ENCODE assay signal across 21 mouse cellular contexts in the genomic region with DNA sequence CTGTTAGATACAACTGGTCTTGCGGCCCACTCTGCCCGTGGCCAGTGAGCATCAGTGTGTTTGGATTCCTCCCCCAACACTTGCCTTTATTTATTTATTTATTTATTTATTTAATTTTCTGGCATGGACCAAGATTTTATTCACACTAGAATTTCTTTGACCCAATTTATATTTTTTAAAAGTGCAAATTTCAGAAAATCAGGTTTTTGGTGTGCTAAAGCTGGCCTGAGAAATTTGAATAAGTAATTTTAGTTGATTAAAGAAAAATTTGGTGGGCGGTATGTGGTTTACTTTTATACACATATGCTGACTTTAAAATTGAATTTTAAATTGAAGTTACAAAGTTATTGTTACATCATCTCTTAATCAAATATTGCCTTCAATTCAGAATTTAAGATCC.
DNase-seq lines count a peak whose midpoint lies in the region; ATAC-seq and TF ChIP-seq lines count a peak whose summit lies in the region.
"Had no signal": no experiment of that assay in that cellular context is flagged by ENCODE, and none has a peak within 500 bp of the region (broad histone marks: within the 10 kb centered on the region; RNA-seq: fewer than 3 reads in every experiment).

No protein-coding gene starts in this region.

- no peak for TF ChIP-seq CTCF in stomach, postnatal 0 days (IDR thresholded peaks at IDR 0.05; ENCODE audit: low read depth)
- no peak for TF ChIP-seq CTCF in hindbrain, postnatal 0 days (IDR thresholded peaks at IDR 0.05; ENCODE audit: low read depth)

- H3K4me1 ChIP-seq in heart, embryonic 12.5 days (replicated peaks): peaks cover 65% of the 10 kb centered on the region
- H3K4me1 ChIP-seq in stomach, embryonic 14.5 days (ENCODE audit: control insufficient read depth, insufficient read depth, low read length): peaks cover 41% of the 10 kb centered on the region
- peaks cover 14% of the 10 kb centered on the region for H3K4me1 ChIP-seq in stomach, postnatal 0 days (replicated peaks; ENCODE audit: control insufficient read depth, insufficient read depth)
- H3K4me1 ChIP-seq in liver, embryonic 15.5 days (replicated peaks): peaks cover 89% of the 10 kb centered on the region
- H3K4me1 ChIP-seq in hindbrain, postnatal 0 days (ENCODE audit: insufficient read depth, low read length): peaks cover 17% of the 10 kb centered on the region

- H3K36me3 ChIP-seq in heart, embryonic 12.5 days: peaks cover 4% of the 10 kb centered on the region
- no peaks in the 10 kb centered on the region for H3K36me3 ChIP-seq in stomach, embryonic 14.5 days (ENCODE audit: control insufficient read depth, insufficient read depth, low read length)
- H3K36me3 ChIP-seq in stomach, postnatal 0 days (ENCODE audit: control insufficient read depth, insufficient read depth, low read length): no peaks in the 10 kb centered on the region
- 0 out of 2 replicates have a peak, but pooled peaks cover 4% of the 10 kb centered on the region for H3K36me3 ChIP-seq in liver, embryonic 15.5 days (replicated peaks)
- no peaks in the 10 kb centered on the region for H3K36me3 ChIP-seq in hindbrain, postnatal 0 days (ENCODE audit: insufficient read depth, low read length)
- H3K36me3 ChIP-seq: forebrain, embryonic 12.5 days; limb, embryonic 13.5 days; midbrain, embryonic 15.5 days had no signal

- no peak for TF ChIP-seq EP300 in stomach, postnatal 0 days (optimal IDR thresholded peaks at IDR 0.05)

- DNase-seq in heart, adult 11 months: no peak
- no peak for DNase-seq in stomach, postnatal 0 days (ENCODE audit: low spot score)
- DNase-seq in hindbrain, postnatal 0 days (ENCODE audit: low spot score): no peak
- DNase-seq in cerebellum, adult 9-10 months: no peak
- DNase-seq: adrenal gland, adult 8-10 months; cerebellum, postnatal 10 days; gastrocnemius, postnatal 36 days; kidney, adult 18-20 months; right cerebral cortex, postnatal 14 days; thymus, postnatal 14 days had no signal

- no peak for ATAC-seq in heart, embryonic 12.5 days (ENCODE audit: insufficient number of reproducible peaks, low FRiP score)
- ATAC-seq in stomach, embryonic 14.5 days (ENCODE audit: insufficient number of reproducible peaks, insufficient read depth, low FRiP score, low read depth): no peak
- ATAC-seq in stomach, postnatal 0 days (ENCODE audit: low FRiP score, low TSS enrichment): no peak
- ATAC-seq in liver, embryonic 15.5 days (ENCODE audit: insufficient read depth): no peak
- no peak for ATAC-seq in hindbrain, postnatal 0 days
- ATAC-seq: hindbrain, embryonic 16.5 days; midbrain, embryonic 15.5 days; Patski had no signal

- 76% methylated on average over 3 of the region's 3 CpGs for WGBS in heart, embryonic 12.5 days
- WGBS in stomach, embryonic 14.5 days: 78% methylated on average over 3 of the region's 3 CpGs
- WGBS in stomach, postnatal 0 days: 86% methylated on average over 3 of the region's 3 CpGs
- 19% methylated on average over 3 of the region's 3 CpGs for WGBS in liver, embryonic 15.5 days (ENCODE audit: insufficient replicate concordance)
- WGBS in hindbrain, postnatal 0 days: 86% methylated on average over 3 of the region's 3 CpGs

- H3K9me3 ChIP-seq in heart, embryonic 12.5 days (replicated peaks): no peaks in the 10 kb centered on the region
- no peaks in the 10 kb centered on the region for H3K9me3 ChIP-seq in stomach, embryonic 14.5 days (ENCODE audit: control insufficient read depth, low read depth, low read length)
- H3K9me3 ChIP-seq in stomach, postnatal 0 days (ENCODE audit: control insufficient read depth, low read length): no peaks in the 10 kb centered on the region
- no peaks in the 10 kb centered on the region for H3K9me3 ChIP-seq in liver, embryonic 15.5 days (replicated peaks)
- H3K9me3 ChIP-seq in hindbrain, postnatal 0 days (ENCODE audit: low read length): no peaks in the 10 kb centered on the region
- H3K9me3 ChIP-seq: embryonic facial prominence, embryonic 13.5 days; forebrain, embryonic 12.5 days; limb, embryonic 13.5 days; midbrain, embryonic 15.5 days had no signal

- no peak overlapping the region for H3K27ac ChIP-seq in heart, embryonic 12.5 days (ENCODE audit: poor library complexity, severe bottlenecking)
- peak overlapping the region; percentile 10; the same call in 1 of the 2 replicates for H3K27ac ChIP-seq in stomach, embryonic 14.5 days (ENCODE audit: low read length)
- no peak overlapping the region for H3K27ac ChIP-seq in stomach, postnatal 0 days (replicated peaks)
- peak overlapping the region; percentile 96 for H3K27ac ChIP-seq in liver, embryonic 15.5 days (replicated peaks)
- no peak overlapping the region for H3K27ac ChIP-seq in hindbrain, postnatal 0 days
- H3K27ac ChIP-seq: forebrain, embryonic 12.5 days; kidney, postnatal 0 days; limb, embryonic 13.5 days; midbrain, embryonic 15.5 days had no signal

- H3K9ac ChIP-seq in heart, embryonic 12.5 days: peak overlapping the region; percentile 25
- H3K9ac ChIP-seq in stomach, embryonic 14.5 days (replicated peaks; ENCODE audit: low read depth, low read length): no peak overlapping the region
- H3K9ac ChIP-seq in stomach, postnatal 0 days (ENCODE audit: low read length): no peak overlapping the region
- peak overlapping the region; percentile 90 for H3K9ac ChIP-seq in liver, embryonic 15.5 days
- no peak overlapping the region for H3K9ac ChIP-seq in hindbrain, postnatal 0 days (replicated peaks; ENCODE audit: low read length)
- H3K9ac ChIP-seq: embryonic facial prominence, embryonic 13.5 days; forebrain, embryonic 12.5 days; limb, embryonic 13.5 days; midbrain, embryonic 15.5 days had no signal

- no peak overlapping the region for H3K4me3 ChIP-seq in heart, embryonic 12.5 days
- H3K4me3 ChIP-seq in stomach, embryonic 14.5 days (ENCODE audit: low read depth, low read length): no peak overlapping the region
- no peak overlapping the region for H3K4me3 ChIP-seq in stomach, postnatal 0 days (ENCODE audit: low read depth, low read length)
- H3K4me3 ChIP-seq in liver, embryonic 15.5 days (replicated peaks): peak overlapping the region; percentile 30
- H3K4me3 ChIP-seq in hindbrain, postnatal 0 days (ENCODE audit: low read length): no peak overlapping the region
- H3K4me3 ChIP-seq: embryonic facial prominence, embryonic 13.5 days; forebrain, embryonic 12.5 days; limb, embryonic 13.5 days; midbrain, embryonic 15.5 days; myocyte had no signal

- no peak overlapping the region for H3K4me2 ChIP-seq in heart, embryonic 12.5 days
- no peak overlapping the region for H3K4me2 ChIP-seq in stomach, embryonic 14.5 days (replicated peaks; ENCODE audit: low read depth, low read length)
- no peak overlapping the region for H3K4me2 ChIP-seq in stomach, postnatal 0 days (replicated peaks; ENCODE audit: low read depth)
- H3K4me2 ChIP-seq in liver, embryonic 15.5 days: peak overlapping the region; percentile 95
- no peak overlapping the region for H3K4me2 ChIP-seq in hindbrain, postnatal 0 days (ENCODE audit: low read depth, low read length)
- H3K4me2 ChIP-seq: embryonic facial prominence, embryonic 13.5 days; forebrain, embryonic 12.5 days; limb, embryonic 13.5 days; midbrain, embryonic 15.5 days had no signal

- no peaks in the 10 kb centered on the region for H3K27me3 ChIP-seq in heart, embryonic 12.5 days (replicated peaks)
- no peaks in the 10 kb centered on the region for H3K27me3 ChIP-seq in stomach, embryonic 14.5 days (ENCODE audit: control insufficient read depth, insufficient read depth, low read length)
- no peaks in the 10 kb centered on the region for H3K27me3 ChIP-seq in stomach, postnatal 0 days (ENCODE audit: control insufficient read depth, insufficient read depth, low read length)
- no peaks in the 10 kb centered on the region for H3K27me3 ChIP-seq in liver, embryonic 15.5 days
- H3K27me3 ChIP-seq in hindbrain, postnatal 0 days (ENCODE audit: insufficient read depth, low read length): no peaks in the 10 kb centered on the region
- H3K27me3 ChIP-seq: embryonic facial prominence, embryonic 13.5 days; limb, embryonic 13.5 days; Patski had no signal

Comparison
In these comparisons a context has a peak if more than half of its experiments do, and no peak if none do; other contexts are left out.
1. H3K27ac ChIP-seq: peak in stomach, embryonic 14.5 days (single experiment) and liver, embryonic 15.5 days (single experiment); none in heart, embryonic 12.5 days (single experiment), stomach, postnatal 0 days (single experiment) and hindbrain, postnatal 0 days (single experiment).
2. H3K9ac ChIP-seq: peak in heart, embryonic 12.5 days (single experiment) and liver, embryonic 15.5 days (single experiment); none in stomach, embryonic 14.5 days (single experiment), stomach, postnatal 0 days (single experiment) and hindbrain, postnatal 0 days (single experiment).